Mouse (Mus musculus) thymus, adult 2 months (tissue): Measurements from ENCODE around the gene Dppa5a. TPM values are rescaled to one million over a fixed set of nuclear protein-coding genes. Genes with fewer than 3 reads are reported as not detected.

ENCODE experiments used
- DNase-seq: peaks from one replicate; pipeline ENCODE4 v3.0.0; 2021
- H3K27ac ChIP-seq: fragments of 200-500 bp; 2 replicates; pipeline ENCODE4 v1.5.1; 2012; ENCODE audit warnings: low read length, control low read depth; ENCODE audit not compliant: control insufficient read depth, insufficient read depth
- H3K27me3 ChIP-seq: fragments of 200-500 bp; 2 replicates; pipeline ENCODE4 v1.6.1; 2012; ENCODE audit warnings: mild to moderate bottlenecking, low read length, moderate library complexity, mixed read lengths; ENCODE audit not compliant: control insufficient read depth, insufficient read depth
- H3K36me3 ChIP-seq: fragments of 200-500 bp; 2 replicates; pipeline ENCODE4 v1.6.1; 2012; ENCODE audit warnings: mild to moderate bottlenecking, low read length, moderate library complexity; ENCODE audit not compliant: control insufficient read depth, insufficient read depth
- H3K4me1 ChIP-seq: fragments of 200-500 bp; replicated peaks from 2 replicates; pipeline ENCODE4 v1.6.1; 2012; ENCODE audit warnings: low read length; ENCODE audit not compliant: control insufficient read depth, insufficient read depth
- H3K4me3 ChIP-seq: fragments of 200-500 bp; 2 replicates; pipeline ENCODE4 v1.5.1; 2012; ENCODE audit warnings: mild to moderate bottlenecking, low read length, control low read depth, moderate library complexity; ENCODE audit not compliant: control insufficient read depth, insufficient read depth
- CTCF ChIP-seq: fragments of 200-500 bp; IDR thresholded peaks from 2 replicates; pipeline ENCODE4 v1.5.1; 2012; ENCODE audit warnings: mild to moderate bottlenecking, control low read depth, low read length, moderate library complexity, borderline replicate concordance; ENCODE audit not compliant: control insufficient read depth, poor library complexity, insufficient read depth; ENCODE audit errors: extremely low read depth
- POLR2A ChIP-seq: fragments of 200-500 bp; IDR thresholded peaks from 2 replicates; pipeline ENCODE4 v1.6.1; 2012; ENCODE audit warnings: mild to moderate bottlenecking, low read length, control low read depth, moderate library complexity; ENCODE audit not compliant: control insufficient read depth, poor library complexity, insufficient read depth; ENCODE audit errors: extremely low read depth
- WGBS: fragments of 180-500 bp; shearing (Covaris S2); methylation state at CpG from one replicate; pipeline ENCODE4 v1.1.7; 2018; 5-methylcytosine and 5-hydroxymethylcytosine counted together
- polyA plus RNA-seq: library from polyadenylated mRNA; depleted of rRNA; stranded (reverse); fragments of >200 nt; gene quantifications from 2 replicates; pipeline ENCODE4 v1.2.3, GENCODE M21; 2012

The Dppa5a gene
- polyA plus RNA-seq, 1 experiment: 0.19 TPM

DNA sequence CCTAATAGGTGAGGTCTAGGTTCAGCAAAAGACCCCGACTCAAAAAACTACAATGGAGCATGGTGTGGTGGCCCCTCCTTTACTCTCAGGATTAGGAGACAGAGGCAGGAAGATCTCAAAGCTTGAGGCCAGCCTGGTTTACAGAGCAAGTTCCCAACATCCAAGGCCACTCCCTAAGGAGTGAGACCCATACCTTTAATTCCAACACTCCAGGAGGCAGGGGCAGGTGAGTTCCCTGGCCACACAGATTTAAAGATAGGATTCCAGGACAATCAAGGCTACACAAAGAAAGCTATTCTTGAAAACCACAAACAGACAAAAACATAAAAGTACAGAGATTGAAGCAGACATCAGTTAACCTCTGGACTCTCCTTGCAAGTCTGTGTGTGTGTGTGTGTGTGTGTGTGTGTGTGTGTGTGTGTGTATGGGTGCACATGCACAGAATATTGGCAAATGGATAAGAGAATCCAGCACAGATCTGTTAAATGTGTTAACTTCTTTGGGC is 7.0 kb upstream of the Dppa5a start:
- Histone ChIP-seq H3K4me3 (no peak overlapping the region), H3K4me1 (no peaks in the 10 kb centered on the region), H3K27me3 (no peaks in the 10 kb centered on the region), H3K36me3 (no peaks in the 10 kb centered on the region), H3K27ac (no peak overlapping the region)
- no peak for DNase-seq
- WGBS: 84% methylated on average over 1 of the region's 1 CpGs
- no peak for TF ChIP-seq CTCF
- no peak for TF ChIP-seq POLR2A

DNA sequence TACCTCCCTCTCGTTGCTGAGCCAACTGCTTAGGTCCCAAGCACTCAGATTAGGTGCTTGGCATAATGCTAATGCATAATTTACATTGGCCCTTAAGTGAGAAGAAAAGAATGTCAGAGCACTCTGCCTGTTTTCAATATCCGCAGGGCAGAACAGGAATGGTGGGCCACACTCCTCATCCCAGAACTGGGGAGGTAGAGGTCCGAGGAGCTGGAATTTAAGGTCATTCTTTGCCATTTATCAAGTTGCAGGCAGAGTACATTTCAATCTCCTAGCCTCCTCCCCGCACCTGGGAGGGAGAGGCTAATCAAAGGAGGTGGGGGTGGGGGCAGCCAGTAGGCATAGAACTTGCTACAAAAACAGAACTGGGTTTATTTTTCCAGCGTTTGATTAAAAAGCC is 6.4 kb upstream of the Dppa5a start:
- no peaks in the 10 kb centered on the region for H3K4me1 ChIP-seq

DNA sequence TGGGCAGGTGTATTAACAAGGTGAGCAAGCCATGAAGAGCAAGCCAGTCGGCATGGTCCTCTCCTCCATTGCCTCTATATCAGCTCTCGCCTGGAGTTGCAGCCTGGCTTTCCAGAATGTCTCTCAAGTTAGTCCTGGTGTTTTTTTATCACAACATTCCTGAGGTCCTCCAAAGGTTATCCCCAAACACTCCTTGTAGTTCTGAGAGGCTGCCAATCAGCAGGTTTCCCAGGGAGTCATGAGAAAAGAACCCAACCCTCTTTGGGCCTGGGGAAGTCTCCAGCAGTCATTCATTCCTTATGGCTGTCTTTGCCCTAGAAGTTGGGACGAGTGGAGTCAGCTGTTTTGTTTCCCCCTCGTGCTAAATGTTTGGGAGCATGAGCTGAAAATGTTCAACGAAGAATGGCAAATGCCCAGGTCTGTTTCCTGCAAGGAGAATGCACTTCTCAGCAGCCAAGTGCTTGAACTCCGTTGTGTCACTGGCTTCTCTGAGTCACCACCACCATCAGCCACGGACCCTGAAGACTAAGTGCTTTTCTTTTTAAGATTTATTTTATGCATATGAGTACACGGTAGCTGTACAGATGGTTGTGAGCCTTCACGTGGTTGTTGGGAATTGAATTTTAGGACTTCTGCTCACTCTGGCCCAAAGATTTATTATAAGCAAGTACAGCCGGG is 5.0 kb upstream of the Dppa5a start:
- WGBS: 87% methylated on average over 10 of the region's 10 CpGs
- TF ChIP-seq POLR2A (no peak), CTCF (no peak)

More for the DNA sequence above, 6.4 kb upstream of the Dppa5a start:
- H3K27ac ChIP-seq: no peak overlapping the region
- H3K4me3 ChIP-seq: no peak overlapping the region
- TF ChIP-seq CTCF (no peak), POLR2A (no peak)
- H3K27me3 ChIP-seq: no peaks in the 10 kb centered on the region
- WGBS: 81% methylated on average over 5 of the region's 5 CpGs
- DNase-seq: no peak
- H3K36me3 ChIP-seq: no peaks in the 10 kb centered on the region

DNA sequence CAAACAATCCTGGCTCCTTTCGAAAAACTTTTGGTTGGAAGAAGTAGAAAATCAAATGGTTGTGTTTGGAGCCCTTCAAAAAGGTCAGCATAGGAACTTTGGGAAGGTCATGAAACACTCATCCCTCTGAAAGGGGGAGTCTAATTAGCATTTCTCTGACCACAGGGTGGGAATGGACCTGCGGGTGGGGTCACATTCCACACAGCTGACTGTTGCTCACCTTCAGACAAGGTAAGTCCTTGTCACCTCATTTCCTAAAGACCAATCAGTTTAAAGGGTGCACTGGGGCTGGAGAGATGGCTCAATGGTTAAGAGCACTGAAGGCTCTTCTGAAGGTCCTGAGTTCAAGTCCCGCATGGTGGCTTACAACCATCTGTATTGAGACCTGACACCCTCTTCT is 3.5 kb upstream of the Dppa5a start:
- Histone ChIP-seq H3K36me3 (no peaks in the 10 kb centered on the region), H3K4me1 (no peaks in the 10 kb centered on the region), H3K4me3 (no peak overlapping the region), H3K27me3 (no peaks in the 10 kb centered on the region), H3K27ac (no peak overlapping the region)
- 95% methylated on average over 3 of the region's 3 CpGs for WGBS
- TF ChIP-seq CTCF (no peak), POLR2A (no peak)
- no peak for DNase-seq

More for the DNA sequence above, 5.0 kb upstream of the Dppa5a start:
- H3K36me3 ChIP-seq: no peaks in the 10 kb centered on the region
- H3K27me3 ChIP-seq: no peaks in the 10 kb centered on the region
- H3K4me3 ChIP-seq: no peak overlapping the region
- H3K4me1 ChIP-seq: no peaks in the 10 kb centered on the region
- no peak overlapping the region for H3K27ac ChIP-seq
- no peak for DNase-seq

DNA sequence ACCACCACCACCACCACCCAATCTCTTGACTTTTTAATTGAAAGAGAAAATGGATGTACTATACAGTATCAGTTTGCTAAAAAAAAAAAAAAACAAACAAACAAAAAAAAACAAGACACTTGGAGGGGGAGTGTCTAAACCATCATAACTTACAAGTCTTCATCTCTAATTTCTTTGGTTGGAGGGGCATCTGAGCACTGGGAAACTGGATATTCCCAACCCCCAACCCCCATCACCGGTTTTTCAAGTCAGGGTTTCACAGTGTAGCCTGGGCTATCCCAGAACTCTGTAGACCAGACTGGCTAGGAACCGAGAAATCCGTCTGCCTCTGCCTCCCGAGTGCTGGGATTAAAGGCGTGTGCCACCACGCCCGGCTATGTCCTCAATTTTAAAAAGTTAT is 1.8 kb upstream of the Dppa5a start:
- no peak overlapping the region for H3K4me3 ChIP-seq
- no peak overlapping the region for H3K27ac ChIP-seq
- no peaks in the 10 kb centered on the region for H3K36me3 ChIP-seq
- H3K27me3 ChIP-seq: no peaks in the 10 kb centered on the region
- DNase-seq: no peak
- 94% methylated on average over 7 of the region's 7 CpGs for WGBS
- H3K4me1 ChIP-seq: no peaks in the 10 kb centered on the region
- TF ChIP-seq POLR2A (no peak), CTCF (no peak)

DNA sequence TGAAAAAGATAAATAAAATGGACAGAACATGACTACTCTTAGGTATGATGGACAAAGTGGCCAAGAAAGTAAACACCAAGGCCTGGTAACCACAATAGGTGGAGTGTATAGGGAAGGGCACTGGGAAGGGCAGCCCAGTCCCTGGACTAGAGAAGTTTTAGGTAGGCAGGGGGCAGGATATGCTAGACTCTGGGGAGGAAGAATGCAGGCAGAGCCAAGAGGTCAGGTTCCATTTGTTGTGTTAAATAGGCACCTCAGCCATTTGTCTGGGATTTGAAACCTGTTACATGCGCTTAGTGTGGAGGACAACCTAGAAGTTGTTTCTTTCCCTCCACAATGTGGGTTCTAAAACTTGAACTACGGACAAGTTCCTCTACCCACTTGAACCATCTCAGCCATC is 1.4 kb upstream of the Dppa5a start:
- 94% methylated on average over 2 of the region's 2 CpGs for WGBS
- no peak overlapping the region for H3K4me3 ChIP-seq
- no peaks in the 10 kb centered on the region for H3K27me3 ChIP-seq
- H3K4me1 ChIP-seq: no peaks in the 10 kb centered on the region
- H3K36me3 ChIP-seq: no peaks in the 10 kb centered on the region
- TF ChIP-seq POLR2A: no peak
- TF ChIP-seq CTCF: no peak
- DNase-seq: no peak
- H3K27ac ChIP-seq: no peak overlapping the region

DNA sequence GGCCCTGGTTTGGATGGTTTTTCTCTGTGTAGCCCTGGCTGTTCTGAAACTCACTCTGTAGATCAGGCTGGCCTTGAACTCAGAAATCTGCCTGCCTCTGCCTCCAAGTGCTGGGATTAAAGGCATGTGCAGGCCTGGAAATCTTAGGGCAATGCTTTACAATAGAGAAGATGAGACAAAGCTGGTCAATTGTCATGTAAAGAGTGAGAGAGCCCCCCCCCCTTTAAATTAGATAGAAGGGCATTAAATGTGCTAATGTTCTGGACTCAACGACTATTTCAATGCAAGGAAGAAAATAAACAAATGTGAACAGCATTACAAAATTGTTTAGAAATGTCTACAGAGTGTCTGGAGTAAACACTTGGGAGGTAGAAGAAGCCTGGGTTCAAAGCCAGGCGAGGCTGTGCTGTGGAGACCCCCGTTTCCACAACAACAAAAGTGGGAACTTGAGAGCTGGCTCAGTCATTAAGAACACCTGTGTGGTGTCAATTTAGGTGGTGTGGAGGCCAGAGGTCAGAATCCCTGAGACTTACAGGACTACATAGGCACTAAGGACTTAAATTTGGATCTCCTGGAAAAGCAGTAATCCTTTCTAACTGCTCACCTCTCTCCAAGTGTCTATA is 805 bp upstream of the Dppa5a start:
- DNase-seq: no peak
- no peak for TF ChIP-seq POLR2A
- no peak for TF ChIP-seq CTCF
- no peak overlapping the region for H3K4me3 ChIP-seq
- no peak overlapping the region for H3K27ac ChIP-seq
- no peaks in the 10 kb centered on the region for H3K4me1 ChIP-seq
- H3K36me3 ChIP-seq: no peaks in the 10 kb centered on the region
- WGBS: 91% methylated on average over 3 of the region's 3 CpGs
- H3K27me3 ChIP-seq: no peaks in the 10 kb centered on the region
